Mouse (Mus musculus): ENCODE data around the gene Gal3st1. TPM values are rescaled to one million over a fixed set of nuclear protein-coding genes. Genes with fewer than 3 reads are reported as not detected.

Gene Gal3st1
- total and polyA plus RNA-seq, 3 experiments: 0.08 TPM; not detected in 2

- peaks cover 8% of the 10 kb centered on the region for H3K27me3 ChIP-seq (replicated peaks)
- H3K27ac ChIP-seq (ENCODE audit: insufficient read depth, low read depth): no peak overlapping the region
- peak overlapping the region; percentile 81 for H3K9ac ChIP-seq (ENCODE audit: insufficient read depth, low read depth)
- peaks cover 47% of the 10 kb centered on the region for H3K79me2 ChIP-seq (replicated peaks; ENCODE audit: control insufficient read depth, extremely low read depth, insufficient read depth, poor library complexity, severe bottlenecking)
- TF ChIP-seq SMC3 (IDR thresholded peaks at IDR 0.05; ENCODE audit: low read depth, low read length) (no peak), ETS1 (conservative IDR thresholded peaks at IDR 0.05; ENCODE audit: low read depth, low read length) (no peak), ZNF384 (IDR thresholded peaks at IDR 0.05; ENCODE audit: low read depth, low read length) (peak; percentile 69), CHD1 (IDR thresholded peaks at IDR 0.05; ENCODE audit: low read depth, low read length) (no peak)
- in situ Hi-C loops (cut with MboI; ENCODE audit: low pct_ligation_motif_present, low pct_unique_long_range_greater_than_20kb, low sequenced_read_pairs) (no loop called here), dilution Hi-C loops (cut with MboI; ENCODE audit: extremely low pct_ligation_motif_present, extremely low pct_unique_long_range_greater_than_20kb, low sequenced_read_pairs) (no loop called here)
- H3K4me1 ChIP-seq (ENCODE audit: control insufficient read depth in 1 of 2, insufficient read depth in 2 of 2): peaks cover 11 to 23% of the 10 kb centered on the region in 2 experiments
- H3K36me3 ChIP-seq (replicated peaks in 1 of 2; ENCODE audit: control insufficient read depth in 1 of 2, insufficient read depth in 1 of 2, low read length in 1 of 2): peaks cover 24 to 38% of the 10 kb centered on the region in 2 experiments
- peak overlapping the region; percentile 62 to 93 (median 86) for H3K4me3 ChIP-seq (replicated peaks in 1 of 3; ENCODE audit: low read depth in 2 of 3, low read length in 2 of 3, poor library complexity in 1 of 3)
- no peak for DNase-seq (ENCODE audit: extremely low read depth)
- peak overlapping the region; percentile 99 for H3K4me2 ChIP-seq (ENCODE audit: insufficient read depth, low read depth, poor library complexity, severe bottlenecking)
- H3K9me3 ChIP-seq (replicated peaks; ENCODE audit: low read length): no peaks in the 10 kb centered on the region
These were observed 18.8 kb upstream of the Gal3st1 start for GRCm38 (mm10) chr11:3964416-3965172.

- no peak overlapping the region for H3K4me3 ChIP-seq (replicated peaks in 1 of 3; ENCODE audit: low read depth in 2 of 3, low read length in 2 of 3, poor library complexity in 1 of 3)
- H3K9ac ChIP-seq (ENCODE audit: insufficient read depth, low read depth): no peak overlapping the region
- DNase-seq (ENCODE audit: extremely low read depth): no peak
- H3K79me2 ChIP-seq (replicated peaks; ENCODE audit: control insufficient read depth, extremely low read depth, insufficient read depth, poor library complexity, severe bottlenecking): peaks cover 37% of the 10 kb centered on the region
- peaks cover 7 to 17% of the 10 kb centered on the region in 2 experiments for H3K4me1 ChIP-seq (ENCODE audit: control insufficient read depth in 1 of 2, insufficient read depth in 2 of 2)
- TF ChIP-seq POLR2AphosphoS2 (IDR thresholded peaks at IDR 0.05; ENCODE audit: low read depth, low read length) (no peak), GABPA (IDR thresholded peaks at IDR 0.05; ENCODE audit: insufficient replicate concordance, low read depth, low read length) (no peak), CTCF (conservative IDR thresholded peaks at IDR 0.05 in 1 of 2, IDR thresholded peaks at IDR 0.05 in 1 of 2; ENCODE audit: low read depth in 2 of 2, low read length in 2 of 2) (peak in 1 of 2 experiments; percentile 55; a peak in 2 of 4 replicates), ZMIZ1 (IDR thresholded peaks at IDR 0.05; ENCODE audit: low read depth, low read length) (no peak), MAX (IDR thresholded peaks at IDR 0.05; ENCODE audit: low read length) (no peak), USF2 (conservative IDR thresholded peaks at IDR 0.05; ENCODE audit: low read depth, low read length) (no peak), RAD21 (IDR thresholded peaks at IDR 0.05; ENCODE audit: low read depth, low read length) (peak; percentile 1), ZNF384 (IDR thresholded peaks at IDR 0.05; ENCODE audit: low read depth, low read length) (no peak), SMC3 (IDR thresholded peaks at IDR 0.05; ENCODE audit: low read depth, low read length) (peak; percentile 13; the same call in 1 of the 2 replicates), MXI1 (IDR thresholded peaks at IDR 0.05; ENCODE audit: low read depth, low read length) (no peak), RCOR1 (conservative IDR thresholded peaks at IDR 0.05; ENCODE audit: low read depth, low read length) (no peak), POLR2A (IDR thresholded peaks at IDR 0.05; ENCODE audit: low read depth, low read length) (no peak), MYC (IDR thresholded peaks at IDR 0.05; ENCODE audit: low read depth, low read length) (no peak), MAZ (IDR thresholded peaks at IDR 0.05; ENCODE audit: low read depth, low read length) (no peak), MEF2A (IDR thresholded peaks at IDR 0.05; ENCODE audit: borderline replicate concordance, low read depth, low read length) (no peak), IRF4 (IDR thresholded peaks at IDR 0.05; ENCODE audit: low read depth, low read length) (no peak), EP300 (IDR thresholded peaks at IDR 0.05; ENCODE audit: low read length) (no peak), ZC3H11A (IDR thresholded peaks at IDR 0.05; ENCODE audit: low read depth, low read length) (no peak), TBP (conservative IDR thresholded peaks at IDR 0.05; ENCODE audit: low read depth, low read length) (no peak), E2F4 (IDR thresholded peaks at IDR 0.05; ENCODE audit: insufficient replicate concordance, low read depth, low read length) (no peak)
- H3K9me3 ChIP-seq (replicated peaks; ENCODE audit: low read length): no peaks in the 10 kb centered on the region
- H3K27me3 ChIP-seq (replicated peaks): no peaks in the 10 kb centered on the region
- in situ Hi-C loops (cut with MboI; ENCODE audit: low pct_ligation_motif_present, low pct_unique_long_range_greater_than_20kb, low sequenced_read_pairs): no loop called here
- H3K36me3 ChIP-seq (replicated peaks in 1 of 2; ENCODE audit: control insufficient read depth in 1 of 2, insufficient read depth in 1 of 2, low read length in 1 of 2): peaks cover 73 to 89% of the 10 kb centered on the region in 2 experiments
- H3K27ac ChIP-seq (ENCODE audit: insufficient read depth, low read depth): no peak overlapping the region
- no peak overlapping the region for H3K4me2 ChIP-seq (ENCODE audit: insufficient read depth, low read depth, poor library complexity, severe bottlenecking)
- dilution Hi-C loops (cut with MboI; ENCODE audit: extremely low pct_ligation_motif_present, extremely low pct_unique_long_range_greater_than_20kb, low sequenced_read_pairs): no loop called here
These were observed 13.6 kb upstream of the Gal3st1 start for GRCm38 (mm10) chr11:3969837-3970236.
